Comparison of ENCODE assay signal across 8 mouse cellular contexts in genomic region chr1:67039083-67039482, GRCm38 (mm10). TPM values are rescaled to one million over a fixed set of nuclear protein-coding genes. Genes with fewer than 3 reads are reported as not detected.
DNase-seq lines count a peak whose midpoint lies in the region; ATAC-seq and TF ChIP-seq lines count a peak whose summit lies in the region.

No protein-coding gene starts in this region.

- H3K27ac ChIP-seq in forebrain, embryonic 14.5 days (ENCODE audit: low read depth, low read length): no peak overlapping the region
- no peak overlapping the region for H3K27ac ChIP-seq in liver, embryonic 14.5 days

- H3K4me2 ChIP-seq in forebrain, embryonic 14.5 days (ENCODE audit: low read length): peak overlapping the region; percentile 62
- peak overlapping the region; percentile 83 for H3K4me2 ChIP-seq in liver, embryonic 14.5 days (ENCODE audit: low read depth)

- under 1% methylated on average over 5 of the region's 5 CpGs for WGBS in forebrain, embryonic 14.5 days
- 2% methylated on average over 5 of the region's 5 CpGs for WGBS in liver, embryonic 14.5 days (ENCODE audit: insufficient replicate concordance)

- H3K9me3 ChIP-seq in forebrain, embryonic 14.5 days (replicated peaks; ENCODE audit: control insufficient read depth, low read length): no peaks in the 10 kb centered on the region
- no peaks in the 10 kb centered on the region for H3K9me3 ChIP-seq in liver, embryonic 14.5 days (ENCODE audit: control insufficient read depth, low read length)

- H3K4me1 ChIP-seq in forebrain, embryonic 14.5 days (ENCODE audit: control insufficient read depth, insufficient read depth, low read length): peaks cover 3% of the 10 kb centered on the region; the same call in 1 of the 2 replicates
- H3K4me1 ChIP-seq in liver, embryonic 14.5 days (replicated peaks; ENCODE audit: control insufficient read depth in 2 of 2, insufficient read depth in 2 of 2, low read length in 1 of 2): peaks cover 3 to 19% of the 10 kb centered on the region in 2 experiments; a peak in 3 of 4 replicates

- TF ChIP-seq EP300 in liver, embryonic 14.5 days (IDR thresholded peaks at IDR 0.05; ENCODE audit: low read depth): no peak

- H3K36me3 ChIP-seq in forebrain, embryonic 14.5 days (ENCODE audit: control insufficient read depth, insufficient read depth, low read length): peaks cover 19% of the 10 kb centered on the region
- no peaks in the 10 kb centered on the region for H3K36me3 ChIP-seq in liver, embryonic 14.5 days (replicated peaks; ENCODE audit: control insufficient read depth, insufficient read depth, low read depth)

- no peaks in the 10 kb centered on the region for H3K27me3 ChIP-seq in forebrain, embryonic 14.5 days (replicated peaks; ENCODE audit: control insufficient read depth, insufficient read depth, low read length)
- H3K27me3 ChIP-seq in liver, embryonic 14.5 days (ENCODE audit: control insufficient read depth, insufficient read depth, low read length): no peaks in the 10 kb centered on the region

- ATAC-seq in frontal cortex, adult (ENCODE audit: low TSS enrichment): peak; percentile 1
- ATAC-seq in CD4-positive, CD25-positive, alpha-beta regulatory T cell, adult 4 months: peak; percentile 38
- peak; percentile 19; the same call in 1 of the 2 replicates for ATAC-seq in forebrain, embryonic 14.5 days
- peak; percentile 22; the same call in 1 of the 2 replicates for ATAC-seq in liver, embryonic 14.5 days (ENCODE audit: insufficient read depth)

- H3K9ac ChIP-seq in forebrain, embryonic 14.5 days (ENCODE audit: low read length): peak overlapping the region; percentile 86
- H3K9ac ChIP-seq in liver, embryonic 14.5 days (replicated peaks): peak overlapping the region; percentile 32

- no peak for TF ChIP-seq CTCF in liver, embryonic 14.5 days (IDR thresholded peaks at IDR 0.05; ENCODE audit: low read depth)

- no peak for DNase-seq in frontal cortex, postnatal 25 days (ENCODE audit: low spot score in 2 of 2)
- no peak for DNase-seq in forebrain, embryonic 14.5 days (ENCODE audit: low spot score)
- DNase-seq in liver, embryonic 14.5 days (ENCODE audit: low read depth in 3 of 3, low spot score in 3 of 3): no peak
- no peak for DNase-seq in adrenal gland, postnatal 14 days
- no peak for DNase-seq in testis, postnatal 14 days (ENCODE audit: low spot score)
- DNase-seq in gastrocnemius, adult 8-10 months (ENCODE audit: low spot score in 2 of 2): no peak

- H3K4me3 ChIP-seq in forebrain, embryonic 14.5 days (ENCODE audit: low read depth, low read length): peak overlapping the region; percentile 56
- H3K4me3 ChIP-seq in liver, embryonic 14.5 days (ENCODE audit: insufficient read depth in 1 of 2, low read depth in 2 of 2, low read length in 2 of 2): peak overlapping the region; percentile 79 to 83

RNA-seq across cellular contexts. Expression of gene Lancl1, which starts 0.4 kb away (rescaled TPM):
- polyA plus RNA-seq in CD4-positive, CD25-positive, alpha-beta regulatory T cell, adult 4 months (2017; shearing (Covaris generic)): 10 to 100 TPM; 39.0 to 43.8 TPM
- 191 and 197 TPM in 2 replicates for polyA plus RNA-seq in forebrain, embryonic 14.5 days (2014; fragmentation: Nextera tagmentation; extraction: Ambion mirVana)
- 10.4 and 16.1 TPM in 2 replicates for polyA plus RNA-seq in liver, embryonic 14.5 days (2012; rRNA removed)
- polyA plus RNA-seq in liver, embryonic 14.5 days (2014; fragmentation: Nextera tagmentation; extraction: Ambion mirVana): 24.0 and 25.8 TPM in 2 replicates
- 43.2 and 45.7 TPM in 2 replicates for total RNA-seq in adrenal gland, postnatal 14 days (2021)
- 10 to 100 TPM; 35.2 to 41.6 (median 38.1) TPM for total RNA-seq in gastrocnemius, adult 8-10 months (2022)
